Mouse (Mus musculus): ENCODE measurements around the gene Thbs1. TPM values are rescaled to one million over a fixed set of nuclear protein-coding genes. Genes with fewer than 3 reads are reported as not detected.

The Thbs1 gene
- 59.2 TPM for polyA plus RNA-seq (2014; fragmentation: Illumina TruSeq; extraction: RNeasy Lipid Tissue Mini Kit (QIAGEN cat#74804); ENCODE audit: low read depth, low replicate concordance)

GRCm38 (mm10) chr2:118111488-118112131 is at the start of gene Thbs1:
Gene Thbs1, plus strand, starts transcription at chr2:118111876.

Other genes with a start within 250 kb of the Thbs1 start
- 2.4 TPM for gene Fsip1, start 145.1 kb downstream of the Thbs1 start, polyA plus RNA-seq (2014; fragmentation: Illumina TruSeq; extraction: RNeasy Lipid Tissue Mini Kit (QIAGEN cat#74804); ENCODE audit: low read depth, low replicate concordance)

Data from adipose tissue, adult 10 weeks (tissue).